Mouse (Mus musculus) myocyte (in vitro differentiated cells): ENCODE measurements at regions not wholly inside any gene's neighbourhood (a gene's known extent, or its start where the extent isn't known, plus 50 kb on each side); places are given as distances from the start of the nearest gene placed in this dataset.

Experiments
- H3K27me3 ChIP-seq: one replicate; pipeline ENCODE4 v1.6.1; 2011; ENCODE audit not compliant: control insufficient read depth, insufficient read depth, insufficient read length
- H3K36me3 ChIP-seq: one replicate; pipeline ENCODE4 v1.6.1; 2011; ENCODE audit not compliant: control insufficient read depth, insufficient read depth
- H3K4me2 ChIP-seq: one replicate; pipeline ENCODE4 v1.6.1; 2011; ENCODE audit warnings: low read depth, control low read depth
- H3K4me3 ChIP-seq: one replicate; pipeline ENCODE4 v1.5.1; 2011; ENCODE audit warnings: mild to moderate bottlenecking, control low read depth, moderate library complexity
- H3K79me2 ChIP-seq: one replicate; pipeline ENCODE4 v1.6.1; 2011; ENCODE audit not compliant: control insufficient read depth, insufficient read depth
- H3ac ChIP-seq: one replicate; pipeline ENCODE4 v1.6.1; 2011; ENCODE audit not compliant: control insufficient read depth, insufficient read length
- CEBPB ChIP-seq: IDR thresholded peaks from 2 replicates; pipeline ENCODE4 v1.6.1; 2011; ENCODE audit warnings: mild to moderate bottlenecking, moderate library complexity; ENCODE audit not compliant: poor library complexity, insufficient read depth, severe bottlenecking
- E2F4 ChIP-seq: IDR thresholded peaks from one replicate; pipeline ENCODE4 v1.6.1; 2011; ENCODE audit warnings: mild to moderate bottlenecking, control low read depth, moderate library complexity; ENCODE audit not compliant: insufficient read depth
- MAX ChIP-seq: IDR thresholded peaks from one replicate; pipeline ENCODE4 v1.6.1; 2011; ENCODE audit warnings: low read depth, mild to moderate bottlenecking, control low read depth
- MYOD1 ChIP-seq, 3 experiments: IDR thresholded peaks; one replicate each; pipeline ENCODE4 v1.6.1; 2011; ENCODE audit warnings: control low read depth in 2 of 3, low read depth in 2 of 3, mild to moderate bottlenecking in 2 of 3, moderate library complexity in 1 of 3; ENCODE audit not compliant: insufficient read length in 2 of 3, control insufficient read depth in 1 of 3
- MYOG ChIP-seq, 3 experiments: IDR thresholded peaks; one replicate each; pipeline ENCODE4 v1.6.1; 2011; ENCODE audit warnings: control low read depth in 2 of 3, low read depth in 2 of 3, mild to moderate bottlenecking in 2 of 3; ENCODE audit not compliant: insufficient read length in 2 of 3, control insufficient read depth in 1 of 3, insufficient read depth in 1 of 3
- POLR2A ChIP-seq: IDR thresholded peaks from one replicate; pipeline ENCODE4 v1.6.1; 2011; ENCODE audit warnings: low read depth, mild to moderate bottlenecking, control low read depth, moderate library complexity; ENCODE audit not compliant: insufficient read length
- POLR2AphosphoS2 ChIP-seq: IDR thresholded peaks from one replicate; pipeline ENCODE4 v1.6.1; 2011; ENCODE audit warnings: low read depth, control low read depth; ENCODE audit not compliant: insufficient read length
- REST ChIP-seq: IDR thresholded peaks from one replicate; pipeline ENCODE4 v1.6.1; 2011; ENCODE audit warnings: mild to moderate bottlenecking, control low read depth, moderate library complexity; ENCODE audit not compliant: insufficient read depth, insufficient read length
- SRF ChIP-seq: IDR thresholded peaks from one replicate; pipeline ENCODE4 v1.6.1; 2011; ENCODE audit warnings: low read depth; ENCODE audit not compliant: control insufficient read depth, insufficient read length
- TCF12 ChIP-seq: IDR thresholded peaks from one replicate; pipeline ENCODE4 v1.6.1; 2011; ENCODE audit warnings: mild to moderate bottlenecking, control low read depth; ENCODE audit not compliant: poor library complexity, insufficient read depth, severe bottlenecking
- TCF3 ChIP-seq: IDR thresholded peaks from one replicate; pipeline ENCODE4 v1.6.1; 2011; ENCODE audit warnings: low read depth, control low read depth; ENCODE audit not compliant: insufficient read length
- USF1 ChIP-seq: IDR thresholded peaks from one replicate; pipeline ENCODE4 v1.6.1; 2011; ENCODE audit warnings: low read depth, mild to moderate bottlenecking, control low read depth, moderate library complexity

DNA sequence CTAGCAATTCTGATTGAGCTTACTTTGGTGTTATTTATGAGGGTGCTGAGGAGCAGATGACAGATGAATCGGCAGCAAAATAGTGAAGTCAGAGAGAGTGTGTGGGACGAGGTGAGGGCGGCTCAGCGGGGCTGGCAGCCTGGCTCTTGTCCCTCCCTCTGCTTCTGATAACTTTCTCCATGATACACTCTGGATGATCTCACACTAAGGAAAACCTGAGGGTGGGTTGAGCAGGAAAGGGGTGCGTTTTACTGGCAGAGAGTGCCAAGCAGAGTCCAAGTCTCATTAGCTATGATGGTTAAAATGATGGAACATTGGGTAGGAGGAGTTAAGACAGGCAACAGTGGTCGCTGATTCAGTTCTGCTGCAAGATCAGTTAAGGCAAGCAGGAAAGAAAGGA lies 250.1 kb upstream of the Prickle1 start:
- Histone ChIP-seq H3K4me3 (no peak overlapping the region), H3K36me3 (no peaks in the 10 kb centered on the region), H3K27me3 (no peaks in the 10 kb centered on the region), H3ac (no peak overlapping the region), H3K79me2 (no peaks in the 10 kb centered on the region), H3K4me2 (no peak overlapping the region)
- TF ChIP-seq REST, result no peak
- no peak for TF ChIP-seq CEBPB
- no peak for TF ChIP-seq MYOD1 (IDR thresholded peaks at IDR 0.05; ENCODE audit: control insufficient read depth in 1 of 3, insufficient read length in 2 of 3, low read depth in 2 of 3)
- no peak for TF ChIP-seq SRF

DNA sequence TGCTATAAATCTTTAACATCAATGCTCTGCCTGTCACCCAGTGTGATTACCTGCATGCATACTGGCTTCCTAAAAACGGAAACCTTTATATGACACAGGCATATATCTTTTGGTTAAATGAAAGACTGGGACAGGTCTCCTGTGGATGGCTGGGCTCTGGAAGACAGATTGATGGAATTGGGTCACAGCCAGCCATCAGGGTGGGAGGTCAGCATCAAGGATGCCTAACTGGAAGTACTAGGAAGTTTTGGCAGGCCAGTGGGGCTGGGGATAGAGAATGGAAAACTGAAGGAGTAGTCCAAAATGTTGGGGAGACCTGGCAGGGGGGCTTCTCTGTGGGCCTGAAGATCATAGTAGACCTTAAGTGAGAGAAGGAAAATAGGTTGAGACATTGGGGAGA lies 237.3 kb upstream of the Prickle1 start:
- Histone ChIP-seq H3K27me3 (no peaks in the 10 kb centered on the region), H3K79me2 (no peaks in the 10 kb centered on the region), H3K4me3 (no peak overlapping the region), H3ac (no peak overlapping the region), H3K36me3 (no peaks in the 10 kb centered on the region), H3K4me2 (no peak overlapping the region)
- TF ChIP-seq MAX (no peak), POLR2AphosphoS2 (no peak), MYOG (IDR thresholded peaks at IDR 0.05; ENCODE audit: control insufficient read depth in 1 of 3, insufficient read depth in 1 of 3, insufficient read length in 2 of 3, low read depth in 2 of 3) (no peak), REST (no peak), E2F4 (no peak), SRF (no peak)

DNA sequence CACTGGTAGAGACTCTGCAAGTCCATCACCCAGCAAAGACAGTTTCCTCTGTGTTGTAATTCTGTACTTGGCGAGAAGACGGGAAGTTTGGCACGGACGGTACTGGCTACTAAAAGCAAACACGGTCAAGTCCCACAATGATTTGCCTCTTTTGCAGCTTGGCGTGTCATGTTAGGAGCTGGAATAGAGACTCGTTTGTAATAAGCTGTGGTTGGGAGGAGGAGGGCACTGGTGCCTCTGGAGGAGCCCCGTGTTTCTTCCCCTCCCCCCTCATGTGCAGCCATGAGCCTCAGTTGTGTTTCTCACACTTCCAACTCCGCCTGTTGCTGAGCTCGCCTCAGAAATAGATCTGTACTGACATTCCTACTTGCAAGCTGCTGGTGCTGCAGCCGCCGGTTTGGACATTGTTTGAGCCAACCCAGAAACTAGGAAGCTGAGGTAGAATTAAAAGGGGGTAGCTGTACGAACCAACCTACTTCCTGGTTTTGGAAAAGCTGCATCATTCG lies 236.8 kb upstream of the Prickle1 start:
- no peak overlapping the region for H3K4me3 ChIP-seq
- H3K4me2 ChIP-seq, result no peak overlapping the region
- H3K36me3 ChIP-seq, result no peaks in the 10 kb centered on the region
- no peaks in the 10 kb centered on the region for H3K79me2 ChIP-seq
- H3ac ChIP-seq, result no peak overlapping the region
- H3K27me3 ChIP-seq, result no peaks in the 10 kb centered on the region
- TF ChIP-seq POLR2A (no peak), MYOG (IDR thresholded peaks at IDR 0.05; ENCODE audit: control insufficient read depth in 1 of 3, insufficient read depth in 1 of 3, insufficient read length in 2 of 3, low read depth in 2 of 3) (no peak), TCF12 (no peak), POLR2AphosphoS2 (no peak), MYOD1 (IDR thresholded peaks at IDR 0.05; ENCODE audit: control insufficient read depth in 1 of 3, insufficient read length in 2 of 3, low read depth in 2 of 3) (no peak), MAX (no peak), TCF3 (no peak), CEBPB (no peak), REST (no peak), SRF (no peak), E2F4 (no peak), USF1 (no peak)

DNA sequence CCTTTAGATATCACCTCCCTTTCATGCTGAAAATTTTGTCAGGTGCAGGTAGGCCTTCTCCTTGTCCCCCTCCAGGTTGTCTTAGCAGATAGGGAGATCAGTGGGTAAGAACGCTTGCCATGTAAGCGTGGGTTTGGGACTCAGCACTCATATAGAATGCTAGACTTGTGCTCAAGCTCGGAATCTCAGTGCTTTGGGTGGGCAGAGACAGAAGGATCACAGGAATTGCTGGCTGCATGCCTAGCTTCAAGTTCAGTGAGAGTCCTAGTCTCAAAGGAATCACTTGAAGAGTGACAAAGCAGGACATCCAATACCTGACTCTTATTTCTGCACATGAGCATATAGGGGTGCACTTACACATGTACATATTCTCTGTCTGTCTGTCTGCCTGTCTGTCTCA lies 235.5 kb upstream of the Prickle1 start:
- Histone ChIP-seq H3K36me3 (no peaks in the 10 kb centered on the region), H3ac (no peak overlapping the region), H3K27me3 (no peaks in the 10 kb centered on the region), H3K4me3 (no peak overlapping the region), H3K4me2 (no peak overlapping the region), H3K79me2 (no peaks in the 10 kb centered on the region)
- no peak for TF ChIP-seq TCF3
- TF ChIP-seq REST, result no peak
- no peak for TF ChIP-seq POLR2AphosphoS2
- TF ChIP-seq USF1, result no peak
- TF ChIP-seq CEBPB, result no peak
- no peak for TF ChIP-seq POLR2A

DNA sequence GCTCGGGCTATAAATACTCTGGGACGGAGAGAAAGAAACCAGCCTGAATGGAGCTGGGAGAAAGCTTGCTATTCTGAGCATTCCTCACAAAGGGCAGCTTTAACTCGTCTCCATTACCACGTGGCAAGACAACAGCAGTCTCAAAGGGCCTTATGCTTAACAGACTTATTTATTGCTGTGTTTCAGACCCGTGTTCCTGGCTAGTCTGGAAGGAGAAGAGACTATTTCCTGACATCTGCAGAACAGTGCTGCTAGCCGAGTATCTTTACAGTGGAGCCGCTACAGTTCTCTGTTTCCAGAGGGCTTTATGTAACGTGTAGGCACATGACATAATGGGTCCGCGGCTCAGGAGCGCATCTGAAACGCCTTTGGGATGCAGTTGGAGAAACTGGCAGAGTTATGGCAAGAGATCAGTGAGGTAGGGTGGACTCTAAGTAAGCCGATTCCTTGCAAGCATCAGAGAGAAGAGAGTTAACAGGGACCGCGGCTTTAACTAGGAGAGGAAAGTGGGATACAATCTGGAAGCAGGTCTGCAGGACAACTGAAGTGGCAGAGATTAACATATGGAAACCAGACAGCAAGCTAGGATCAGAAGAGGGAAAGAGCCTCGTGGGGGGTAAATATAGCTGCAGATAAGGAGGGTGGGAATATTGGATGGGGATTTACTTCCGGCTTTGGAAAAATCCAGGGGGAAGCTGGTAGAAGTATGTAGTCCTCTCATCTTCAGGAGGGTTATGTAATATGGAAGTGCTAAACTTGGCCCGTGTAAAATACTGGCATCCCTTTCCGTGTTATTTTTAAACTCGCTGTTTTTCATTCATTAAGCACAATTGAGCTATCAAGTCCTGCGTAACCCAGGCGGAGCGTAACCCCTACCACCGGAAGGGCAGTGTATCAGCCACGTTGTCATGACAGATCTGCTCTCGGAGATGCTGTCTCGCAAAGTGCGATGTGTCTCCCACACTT lies 229.3 kb upstream of the Prickle1 start:
- H3K79me2 ChIP-seq, result no peaks in the 10 kb centered on the region
- no peak overlapping the region for H3K4me3 ChIP-seq
- H3ac ChIP-seq, result no peak overlapping the region
- H3K36me3 ChIP-seq, result no peaks in the 10 kb centered on the region
- TF ChIP-seq MYOG (IDR thresholded peaks at IDR 0.05; ENCODE audit: control insufficient read depth in 1 of 3, insufficient read depth in 1 of 3, insufficient read length in 2 of 3, low read depth in 2 of 3) (no peak), CEBPB (no peak), MAX (no peak), MYOD1 (IDR thresholded peaks at IDR 0.05; ENCODE audit: control insufficient read depth in 1 of 3, insufficient read length in 2 of 3, low read depth in 2 of 3) (no peak), USF1 (no peak), TCF12 (no peak), REST (no peak), POLR2AphosphoS2 (no peak), E2F4 (no peak)
- H3K27me3 ChIP-seq, result no peaks in the 10 kb centered on the region
- peak overlapping the region; percentile 53 for H3K4me2 ChIP-seq
